ENCODE assay signal across 29 mouse cellular contexts in the genomic region with DNA sequence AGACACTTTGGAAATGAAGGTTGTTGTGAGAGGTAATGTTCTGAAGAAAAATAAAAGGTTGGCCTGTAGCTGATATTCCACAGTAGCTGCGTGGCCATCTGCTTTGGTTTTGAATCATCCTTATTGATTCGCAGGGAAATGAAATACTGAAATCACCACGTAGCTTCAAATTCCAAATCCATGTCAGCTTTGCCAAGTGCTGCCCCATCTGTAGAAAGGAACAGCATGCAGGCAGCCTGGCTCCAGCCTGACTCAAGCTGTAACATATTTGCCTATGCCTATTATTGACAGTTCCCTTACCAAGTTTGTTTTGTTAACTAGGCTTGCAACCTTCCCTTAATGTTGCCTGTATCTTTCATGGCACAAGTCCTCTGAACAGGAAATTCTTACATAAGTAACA.
DNase-seq lines count a peak whose midpoint lies in the region; ATAC-seq and TF ChIP-seq lines count a peak whose summit lies in the region.
"Had no signal": no experiment of that assay in that cellular context is flagged by ENCODE, and none has a peak within 500 bp of the region (broad histone marks: within the 10 kb centered on the region; RNA-seq: fewer than 3 reads in every experiment).

No protein-coding gene starts in this region.

- H3K9me3 ChIP-seq in forebrain, embryonic 15.5 days, result no peaks in the 10 kb centered on the region
- H3K9me3 ChIP-seq in forebrain, embryonic 11.5 days (ENCODE audit: control insufficient read depth, low read length), result no peaks in the 10 kb centered on the region
- H3K9me3 ChIP-seq in midbrain, embryonic 15.5 days, result no peaks in the 10 kb centered on the region
- H3K9me3 ChIP-seq: G1E; hindbrain, embryonic 13.5 days; kidney, embryonic 15.5 days; limb, embryonic 12.5 days had no signal

- H3K4me2 ChIP-seq in forebrain, embryonic 15.5 days (replicated peaks), result no peak overlapping the region
- no peak overlapping the region for H3K4me2 ChIP-seq in forebrain, embryonic 11.5 days (ENCODE audit: low read depth, low read length, severe bottlenecking)
- H3K4me2 ChIP-seq in midbrain, embryonic 15.5 days, result no peak overlapping the region
- H3K4me2 ChIP-seq: hindbrain, embryonic 13.5 days; kidney, embryonic 15.5 days; limb, embryonic 12.5 days; liver, embryonic 11.5 days had no signal

- no peaks in the 10 kb centered on the region for H3K4me1 ChIP-seq in forebrain, embryonic 15.5 days
- no peaks in the 10 kb centered on the region for H3K4me1 ChIP-seq in forebrain, embryonic 11.5 days (replicated peaks; ENCODE audit: control insufficient read depth, insufficient read depth, low read length)
- no peaks in the 10 kb centered on the region for H3K4me1 ChIP-seq in midbrain, embryonic 15.5 days
- H3K4me1 ChIP-seq: hindbrain, embryonic 13.5 days; kidney, embryonic 15.5 days; limb, embryonic 12.5 days had no signal

- no peaks in the 10 kb centered on the region for H3K27me3 ChIP-seq in forebrain, embryonic 15.5 days
- H3K27me3 ChIP-seq in forebrain, embryonic 11.5 days (ENCODE audit: control insufficient read depth, insufficient read depth, low read length), result no peaks in the 10 kb centered on the region
- no peaks in the 10 kb centered on the region for H3K27me3 ChIP-seq in midbrain, embryonic 15.5 days (replicated peaks)
- H3K27me3 ChIP-seq: CH12.LX; hindbrain, embryonic 13.5 days; limb, embryonic 12.5 days had no signal

- 0 out of 2 replicates have a peak, but pooled peaks have one; percentile 38 for ATAC-seq in forebrain, embryonic 15.5 days (replicated peaks)
- ATAC-seq in forebrain, embryonic 11.5 days (replicated peaks; ENCODE audit: low FRiP score), result no peak
- ATAC-seq in midbrain, embryonic 15.5 days (replicated peaks), result no peak
- ATAC-seq: liver, postnatal 0 days; lung, postnatal 0 days; midbrain, embryonic 16.5 days; Patski had no signal

- H3K27ac ChIP-seq in forebrain, embryonic 15.5 days (replicated peaks), result no peak overlapping the region
- H3K27ac ChIP-seq in forebrain, embryonic 11.5 days (ENCODE audit: low read depth, low read length), result no peak overlapping the region
- H3K27ac ChIP-seq in midbrain, embryonic 15.5 days, result no peak overlapping the region
- H3K27ac ChIP-seq: hindbrain, embryonic 13.5 days; kidney, embryonic 15.5 days; limb, embryonic 12.5 days; macrophage had no signal

- H3K9ac ChIP-seq in forebrain, embryonic 15.5 days (replicated peaks), result no peak overlapping the region
- no peak overlapping the region for H3K9ac ChIP-seq in forebrain, embryonic 11.5 days (ENCODE audit: low read length)
- H3K9ac ChIP-seq in midbrain, embryonic 15.5 days, result no peak overlapping the region
- H3K9ac ChIP-seq: hindbrain, embryonic 13.5 days; kidney, embryonic 15.5 days; limb, embryonic 12.5 days; liver, postnatal 0 days had no signal

- 57% methylated on average over 3 of the region's 3 CpGs for WGBS in forebrain, embryonic 15.5 days
- WGBS in forebrain, embryonic 11.5 days, result 90% methylated on average over 3 of the region's 3 CpGs
- WGBS in midbrain, embryonic 15.5 days, result 86% methylated on average over 3 of the region's 3 CpGs

- no peaks in the 10 kb centered on the region for H3K36me3 ChIP-seq in forebrain, embryonic 15.5 days
- no peaks in the 10 kb centered on the region for H3K36me3 ChIP-seq in forebrain, embryonic 11.5 days (ENCODE audit: control insufficient read depth, insufficient read depth, low read length)
- H3K36me3 ChIP-seq in midbrain, embryonic 15.5 days (replicated peaks), result no peaks in the 10 kb centered on the region
- H3K36me3 ChIP-seq: G1E; hindbrain, embryonic 13.5 days; kidney, embryonic 15.5 days; limb, embryonic 12.5 days had no signal

- no peak for TF ChIP-seq CTCF in brain, embryonic 14.5 days (IDR thresholded peaks at IDR 0.05; ENCODE audit: borderline replicate concordance, extremely low read depth, insufficient read depth, insufficient read length)

- DNase-seq in forebrain, embryonic 11.5 days (ENCODE audit: low spot score), result no peak
- DNase-seq in brain, embryonic 14.5 days (ENCODE audit: low read depth), result peak; percentile 59
- DNase-seq in layer of hippocampus, adult 18-20 months (ENCODE audit: low spot score in 2 of 2), result peak; percentile 66 to 82
- DNase-seq in layer of hippocampus, postnatal 14 days (ENCODE audit: low spot score in 2 of 2), result peak; percentile 25 to 76
- DNase-seq in gastrocnemius, postnatal 10 days, result no peak
- no peak for DNase-seq in frontal cortex, postnatal 25 days (ENCODE audit: low spot score in 2 of 2)
- DNase-seq: adrenal gland, adult 2 months; cerebellum, adult 8-10 months; gastrocnemius, postnatal 25 days; kidney, adult 11 months; kidney, postnatal 36 days; liver, postnatal 0 days; right cerebral cortex, adult 18-20 months; spleen, adult 18-20 months; thymus, adult 18-20 months; thymus, postnatal 36 days had no signal

- H3K4me3 ChIP-seq in forebrain, embryonic 15.5 days, result no peak overlapping the region
- no peak overlapping the region for H3K4me3 ChIP-seq in forebrain, embryonic 11.5 days (ENCODE audit: low read depth, low read length)
- H3K4me3 ChIP-seq in midbrain, embryonic 15.5 days, result no peak overlapping the region
- H3K4me3 ChIP-seq: hindbrain, embryonic 13.5 days; kidney, embryonic 15.5 days; limb, embryonic 12.5 days; myocyte had no signal

- TF ChIP-seq POLR2A in brain, embryonic 14.5 days (IDR thresholded peaks at IDR 0.05; ENCODE audit: borderline replicate concordance, extremely low read depth, insufficient read depth, insufficient read length, poor library complexity, severe bottlenecking), result no peak

Comparison
In these comparisons a context has a peak if more than half of its experiments do, and no peak if none do; other contexts are left out.
1. DNase-seq: peak in brain, embryonic 14.5 days (single experiment), layer of hippocampus, adult 18-20 months (2 of 2) and layer of hippocampus, postnatal 14 days (2 of 2); none in forebrain, embryonic 11.5 days (single experiment), gastrocnemius, postnatal 10 days (single experiment) and frontal cortex, postnatal 25 days (0 of 2).